Mouse (Mus musculus) MN1 (cell line): ENCODE measurements around the gene Bcl2.

Experiments
- DNase-seq: peaks from one replicate; pipeline ENCODE4 v3.0.0-alpha.2; 2016; ENCODE audit warnings: low spot score

Gene Bcl2

GRCm38 (mm10) chr1:106664978-106665377 is 49.1 kb downstream of the Bcl2 start:
- no peak for DNase-seq

- DNase-seq, result no peak
Observed at GRCm38 (mm10) chr1:106662486-106662885, 51.6 kb downstream of the Bcl2 start.

- no peak for DNase-seq
Observed at GRCm38 (mm10) chr1:106658293-106658847, 55.7 kb downstream of the Bcl2 start.

DNA sequence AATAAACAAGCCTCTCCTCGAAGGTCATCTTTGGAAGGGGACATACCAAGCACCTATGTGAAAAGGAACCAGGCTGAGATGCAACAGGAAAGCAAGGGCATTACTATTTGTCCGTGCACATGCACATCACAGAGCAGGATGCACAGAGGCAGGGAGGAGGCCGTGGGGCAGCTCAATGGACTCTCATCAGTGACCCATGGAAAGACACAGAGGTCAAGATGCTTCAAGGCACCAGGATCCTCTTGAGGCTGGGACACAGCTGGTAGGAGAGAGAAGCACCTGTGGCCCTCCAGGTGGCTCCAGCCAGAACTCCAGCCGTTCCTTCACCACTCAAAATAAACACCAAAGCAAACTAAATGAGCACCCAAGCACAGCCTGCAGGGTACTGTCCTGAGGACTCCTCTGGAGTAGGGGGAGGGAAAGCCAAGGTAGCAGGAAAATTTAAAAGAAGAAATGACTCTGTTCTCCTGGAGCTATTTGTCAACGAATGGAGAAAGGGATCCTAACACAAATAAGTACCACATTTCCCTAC is 57.8 kb downstream of the Bcl2 start:
- no peak for DNase-seq

DNA sequence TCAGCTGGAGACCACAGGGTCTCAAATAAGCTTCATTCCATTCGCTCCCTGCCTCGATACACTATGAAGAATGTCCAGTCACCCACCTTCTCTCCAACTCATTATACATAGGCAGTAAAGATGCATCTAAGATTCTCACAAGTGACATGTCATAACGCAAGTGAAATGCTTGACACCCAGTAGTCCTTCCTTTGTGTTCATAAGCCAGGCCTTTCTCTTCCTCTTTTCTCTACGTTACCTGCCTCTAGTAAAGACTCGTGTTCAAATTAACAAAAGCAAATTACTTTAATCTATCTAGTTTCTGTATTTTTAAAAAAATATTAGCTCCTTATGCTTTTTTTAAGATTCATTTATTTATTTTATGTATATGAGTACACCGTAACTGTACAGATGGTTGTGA is 59.8 kb downstream of the Bcl2 start:
- DNase-seq, result no peak

DNA sequence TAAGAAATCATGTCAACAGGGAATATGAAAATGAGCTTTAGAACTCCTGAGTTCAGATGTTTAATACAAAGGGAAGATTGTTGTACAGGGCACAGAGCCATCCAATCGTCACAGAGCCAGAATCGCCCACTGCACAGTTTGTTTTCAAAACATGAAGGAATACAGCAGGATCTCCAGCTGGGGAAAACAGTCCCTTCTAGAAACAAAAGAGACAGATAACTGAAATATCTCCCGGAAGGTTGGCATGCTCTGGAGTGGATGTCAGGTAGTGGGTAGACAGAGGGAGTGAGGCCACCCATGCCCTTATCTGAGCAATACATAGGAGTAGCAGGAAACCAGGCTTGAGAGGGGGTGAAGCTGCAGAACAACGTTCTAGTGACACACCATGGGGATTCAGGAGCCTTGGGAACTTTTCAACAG is 60.6 kb downstream of the Bcl2 start:
- no peak for DNase-seq

DNA sequence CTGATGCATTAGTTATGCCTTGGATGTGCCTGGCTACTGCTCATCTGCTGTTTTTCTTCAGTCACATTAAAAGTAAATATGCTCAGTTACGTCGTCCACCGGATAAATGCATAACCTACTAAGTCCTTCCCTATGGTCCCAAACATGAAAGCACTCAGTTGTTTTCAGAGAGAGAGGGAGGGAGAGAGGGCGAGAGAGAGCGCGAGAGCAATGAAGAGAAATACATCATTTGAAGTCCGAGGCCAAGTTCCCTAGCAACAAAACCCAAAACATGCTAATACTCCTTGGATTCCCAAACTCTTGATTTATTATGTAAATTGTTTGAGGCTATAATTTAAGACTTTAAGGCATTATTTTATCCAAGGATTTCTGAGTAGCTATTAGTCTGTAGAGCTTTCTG is 62.9 kb downstream of the Bcl2 start:
- no peak for DNase-seq

GRCm38 (mm10) chr1:106650427-106650826 is 63.6 kb downstream of the Bcl2 start:
- DNase-seq, result no peak

- DNase-seq, result no peak
Observed at GRCm38 (mm10) chr1:106647336-106647735, 66.7 kb downstream of the Bcl2 start.

DNA sequence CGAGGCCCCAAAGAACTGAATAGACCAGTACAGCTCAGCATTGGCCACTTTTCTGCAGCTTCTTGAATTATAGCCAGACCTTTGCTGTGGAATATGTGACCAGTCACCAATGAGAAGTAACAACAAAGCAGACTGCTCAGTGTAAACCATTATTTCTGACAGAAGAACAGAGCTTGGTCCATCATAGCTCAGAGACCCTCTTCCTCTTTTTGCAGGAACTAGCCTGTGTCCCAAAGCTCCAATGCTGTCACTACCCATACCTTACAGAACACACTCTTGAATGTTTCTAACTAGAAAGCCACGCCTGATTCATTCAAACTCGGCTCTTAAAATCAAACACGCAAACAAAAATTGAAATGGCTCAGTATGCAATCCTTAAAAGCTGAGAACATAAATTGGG is 69.5 kb downstream of the Bcl2 start:
- DNase-seq, result no peak

DNA sequence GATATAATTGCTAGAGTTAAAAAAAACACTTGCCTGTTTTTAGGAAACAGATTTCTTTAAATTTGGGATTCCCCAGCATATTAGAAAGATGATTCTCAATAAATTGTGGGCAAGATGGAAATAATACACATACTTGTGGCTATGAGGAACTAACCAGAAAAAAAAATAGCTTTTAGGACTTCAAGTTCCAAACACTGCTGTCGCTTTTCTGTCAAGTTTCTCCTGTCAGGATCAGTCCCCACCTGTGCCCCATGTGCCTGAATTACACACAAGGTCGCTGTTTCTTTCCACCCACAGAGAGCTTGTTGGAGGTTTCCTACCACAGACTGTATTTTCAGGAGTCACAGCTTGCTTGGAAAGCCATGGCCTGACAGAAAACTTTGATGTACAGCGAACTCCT is 70.5 kb downstream of the Bcl2 start:
- DNase-seq, result no peak

DNA sequence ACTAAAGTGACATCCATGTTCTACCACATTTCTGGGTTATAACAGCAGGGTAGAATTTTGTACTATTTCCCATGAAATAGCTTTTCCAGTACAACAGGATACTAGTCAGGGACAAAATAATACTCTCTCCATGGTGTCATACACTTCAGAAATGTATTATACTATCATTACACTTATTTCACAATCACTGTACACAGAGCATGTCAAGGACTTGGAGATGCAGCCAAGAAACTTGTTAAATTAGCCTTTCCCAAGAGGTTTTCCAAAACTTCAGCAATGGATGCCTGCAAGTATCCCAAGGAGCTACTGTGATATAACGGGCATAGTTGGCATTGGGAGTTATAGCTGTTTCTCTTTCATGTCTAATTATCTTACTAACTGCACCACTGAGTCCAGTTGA is 73.5 kb downstream of the Bcl2 start:
- DNase-seq, result no peak

DNA sequence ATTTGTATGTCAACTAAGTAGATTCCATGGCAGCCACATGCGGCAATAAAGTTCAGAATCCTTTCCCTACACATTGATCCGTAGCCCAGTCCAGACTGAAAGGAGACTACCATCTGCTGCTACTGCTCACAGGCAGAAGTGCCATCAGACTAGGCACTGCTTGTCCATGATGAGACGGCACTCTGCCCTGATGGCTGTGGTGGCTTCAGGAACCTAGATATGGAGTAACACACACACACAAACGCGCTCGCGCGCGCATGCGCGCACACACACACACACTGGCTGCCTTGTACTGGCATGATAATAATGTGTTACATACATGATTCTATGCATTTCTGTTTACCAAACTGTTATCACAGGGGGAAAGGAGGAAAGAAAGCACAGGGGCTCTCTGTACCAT is 76.4 kb downstream of the Bcl2 start:
- DNase-seq, result no peak

DNA sequence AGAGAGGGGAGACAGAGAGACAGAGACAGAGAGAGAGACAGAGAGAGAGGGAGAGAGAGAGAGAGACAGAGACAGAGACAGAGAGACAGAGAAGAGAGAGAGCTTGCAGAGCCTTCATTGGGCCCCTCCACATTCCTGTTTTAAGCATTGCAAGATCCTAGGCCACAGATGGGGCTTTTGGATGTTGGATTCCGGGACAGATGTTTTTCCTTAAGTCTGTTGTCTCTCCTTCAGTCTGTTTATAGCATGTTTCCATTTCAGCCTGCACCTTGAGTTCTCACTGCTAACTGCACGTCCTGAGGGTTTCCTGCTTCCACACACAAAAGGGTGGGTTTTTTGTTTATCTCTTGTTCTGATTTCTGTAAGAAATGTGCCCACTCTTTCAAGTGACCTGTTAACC is 77.4 kb downstream of the Bcl2 start:
- no peak for DNase-seq

DNA sequence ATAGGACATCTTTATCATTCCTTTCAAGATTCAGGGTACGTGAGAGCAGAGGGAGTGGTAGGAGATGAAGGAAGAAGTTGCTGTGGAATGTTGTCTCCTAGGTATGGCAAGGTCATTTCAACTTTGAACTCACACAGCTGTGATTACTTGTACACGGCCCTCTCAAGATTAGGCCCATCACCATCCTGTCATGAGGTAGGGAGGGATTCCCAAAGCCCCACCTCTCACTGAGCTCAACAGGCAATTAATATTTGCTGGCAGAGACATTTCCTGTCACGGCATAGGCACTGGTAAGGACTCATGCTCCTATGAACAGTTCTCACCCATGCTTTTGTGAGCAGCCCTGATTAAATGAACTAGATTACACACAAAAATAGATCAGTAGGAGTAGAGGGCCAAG is 80.9 kb downstream of the Bcl2 start:
- no peak for DNase-seq

GRCm38 (mm10) chr1:106631869-106632463 is 82.1 kb downstream of the Bcl2 start:
- no peak for DNase-seq

DNA sequence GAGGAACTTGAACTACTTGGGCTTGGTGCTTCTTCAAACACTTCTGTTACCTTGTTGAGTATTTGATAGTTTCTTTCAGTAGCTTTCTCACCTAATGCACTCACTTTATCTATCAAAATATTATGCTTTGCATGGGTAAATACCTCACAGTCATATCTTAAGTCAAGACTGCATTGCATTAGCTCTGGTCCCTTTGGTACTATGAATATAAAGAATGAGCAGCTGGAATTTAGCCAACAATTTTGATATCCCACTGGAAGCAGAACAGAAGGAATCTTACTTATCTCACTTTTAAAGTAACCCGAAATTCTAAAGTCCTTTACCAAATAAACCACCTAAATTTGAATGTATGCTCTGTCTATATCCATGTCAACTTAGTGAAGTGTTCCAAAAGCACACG is 83.1 kb downstream of the Bcl2 start:
- no peak for DNase-seq

- no peak for DNase-seq
Observed at GRCm38 (mm10) chr1:106629931-106630682, 84.0 kb downstream of the Bcl2 start.

- no peak for DNase-seq
Observed at GRCm38 (mm10) chr1:106629470-106629830, 84.6 kb downstream of the Bcl2 start.

DNA sequence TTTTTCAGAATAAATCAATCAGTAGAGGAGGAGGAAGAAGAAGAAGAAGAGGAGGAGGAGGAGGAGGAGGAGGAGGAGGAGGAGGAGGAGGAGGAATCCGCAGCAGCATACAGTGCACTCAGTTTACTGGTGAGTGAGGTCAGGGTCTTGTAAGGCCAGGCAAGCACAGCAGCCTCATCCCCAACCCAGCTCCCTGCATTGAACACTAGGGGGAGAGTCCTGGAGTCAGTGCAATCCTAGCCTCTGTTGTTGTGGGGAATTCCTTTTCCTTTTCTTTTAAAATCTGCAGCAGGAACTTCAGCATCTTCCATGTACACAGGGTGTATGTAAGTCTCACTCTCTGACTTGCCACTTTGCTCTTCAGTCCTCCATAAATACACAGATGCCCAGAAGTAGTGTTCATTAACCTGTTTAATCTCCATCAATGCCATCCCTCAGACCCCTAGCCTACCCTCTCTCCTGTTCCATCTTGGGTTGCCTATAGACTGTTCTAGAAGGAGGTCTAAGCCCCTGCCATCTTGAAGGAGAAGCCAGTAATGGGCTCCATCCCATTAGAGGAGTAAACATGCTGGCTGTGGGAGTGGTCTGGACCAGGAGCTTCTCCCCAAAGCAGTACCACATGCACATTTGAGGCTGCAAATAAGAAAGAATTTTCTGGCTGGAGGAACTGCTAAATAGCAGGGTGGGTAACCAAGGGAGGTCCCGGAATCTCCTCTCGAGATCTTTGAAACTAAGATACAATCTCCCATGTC is 85.2 kb downstream of the Bcl2 start:
- DNase-seq, result peak; percentile 48

GRCm38 (mm10) chr1:106628279-106628678 is 85.8 kb downstream of the Bcl2 start:
- peak; percentile 19 for DNase-seq

DNA sequence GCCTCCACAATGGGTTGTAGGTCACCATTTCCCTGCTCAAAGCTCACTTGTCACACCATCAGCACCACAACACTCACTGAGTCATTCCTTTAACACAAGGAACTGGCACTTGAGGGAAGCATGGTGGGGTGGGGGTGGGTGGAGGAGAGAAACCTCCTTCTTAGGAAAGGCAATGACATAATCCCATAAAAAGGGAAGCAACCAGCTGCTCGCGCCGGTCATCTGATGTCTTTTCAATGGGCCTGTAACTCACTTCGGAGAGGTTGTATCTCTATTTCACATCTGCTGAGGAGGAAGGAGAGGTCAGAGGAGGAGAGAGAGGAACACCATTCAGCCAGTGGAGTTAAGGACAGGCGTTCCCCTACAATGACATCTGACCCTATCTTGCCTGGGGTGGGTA is 86.8 kb downstream of the Bcl2 start:
- DNase-seq, result no peak
